Mouse (Mus musculus): ENCODE measurements around the gene Neurl3. TPM values are rescaled to one million over a fixed set of nuclear protein-coding genes. Genes with fewer than 3 reads are reported as not detected.

Neurl3 gene
- polyA plus RNA-seq, 1 experiment from 2014 or later = 1.6 TPM

DNA sequence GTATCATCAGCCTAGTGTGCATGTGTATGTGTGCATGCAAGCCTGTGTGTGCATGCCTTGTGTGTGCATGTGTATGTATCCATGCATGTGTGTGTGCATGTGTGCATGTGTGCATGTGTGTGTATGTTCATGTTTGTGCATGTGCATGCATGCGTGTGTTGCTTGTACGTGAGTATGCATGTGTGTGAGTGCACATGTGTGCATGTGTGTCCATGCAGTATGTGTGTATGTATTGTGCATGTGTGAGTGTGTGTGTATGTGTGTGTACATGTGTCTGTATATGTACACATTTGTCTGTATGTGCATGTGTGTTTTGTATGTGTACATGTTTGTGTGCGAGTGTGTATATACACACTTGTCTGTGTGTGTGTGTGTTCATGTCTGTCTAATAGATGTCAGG is 6.9 kb downstream of the Neurl3 start:
- no peak for ATAC-seq (ENCODE audit: low FRiP score, low read depth)
- no peaks in the 10 kb centered on the region for H3K27me3 ChIP-seq
- over 99% methylated on average over 3 of the region's 3 CpGs for WGBS
- H3K9ac ChIP-seq = no peak overlapping the region
- H3K36me3 ChIP-seq = no peaks in the 10 kb centered on the region
- no peak overlapping the region for H3K27ac ChIP-seq (replicated peaks)
- no peak overlapping the region for H3K4me3 ChIP-seq
- no peaks in the 10 kb centered on the region for H3K4me1 ChIP-seq (replicated peaks)
- H3K9me3 ChIP-seq = no peaks in the 10 kb centered on the region
- no peak overlapping the region for H3K4me2 ChIP-seq

DNA sequence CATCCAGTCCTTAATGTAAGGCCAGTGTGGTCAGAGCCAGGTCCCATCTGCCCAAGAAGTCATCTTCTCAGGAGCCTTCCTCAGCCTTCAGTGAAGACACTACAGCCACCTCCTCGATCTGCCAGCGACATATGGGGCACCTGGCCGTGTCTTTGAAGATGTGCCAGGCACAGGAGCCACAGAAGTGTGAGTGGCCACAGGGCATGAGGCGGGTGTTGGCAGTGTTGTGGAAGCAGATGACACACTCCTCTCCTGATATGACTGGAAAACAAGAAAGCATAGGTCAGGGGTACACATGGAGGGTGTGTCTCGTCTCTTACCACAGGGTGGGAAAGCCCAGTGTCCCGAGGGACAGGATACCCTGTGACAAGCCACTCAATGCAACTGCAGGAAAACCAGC is 8.2 kb downstream of the Neurl3 start:
- ATAC-seq (ENCODE audit: low FRiP score, low read depth) = no peak
- H3K27ac ChIP-seq (replicated peaks) = no peak overlapping the region
- WGBS = 86% methylated on average over 6 of the region's 6 CpGs
- no peaks in the 10 kb centered on the region for H3K27me3 ChIP-seq
- no peak overlapping the region for H3K4me3 ChIP-seq
- H3K4me2 ChIP-seq = no peak overlapping the region
- no peaks in the 10 kb centered on the region for H3K9me3 ChIP-seq
- no peaks in the 10 kb centered on the region for H3K36me3 ChIP-seq
- H3K9ac ChIP-seq = no peak overlapping the region
- no peaks in the 10 kb centered on the region for H3K4me1 ChIP-seq (replicated peaks)

DNA sequence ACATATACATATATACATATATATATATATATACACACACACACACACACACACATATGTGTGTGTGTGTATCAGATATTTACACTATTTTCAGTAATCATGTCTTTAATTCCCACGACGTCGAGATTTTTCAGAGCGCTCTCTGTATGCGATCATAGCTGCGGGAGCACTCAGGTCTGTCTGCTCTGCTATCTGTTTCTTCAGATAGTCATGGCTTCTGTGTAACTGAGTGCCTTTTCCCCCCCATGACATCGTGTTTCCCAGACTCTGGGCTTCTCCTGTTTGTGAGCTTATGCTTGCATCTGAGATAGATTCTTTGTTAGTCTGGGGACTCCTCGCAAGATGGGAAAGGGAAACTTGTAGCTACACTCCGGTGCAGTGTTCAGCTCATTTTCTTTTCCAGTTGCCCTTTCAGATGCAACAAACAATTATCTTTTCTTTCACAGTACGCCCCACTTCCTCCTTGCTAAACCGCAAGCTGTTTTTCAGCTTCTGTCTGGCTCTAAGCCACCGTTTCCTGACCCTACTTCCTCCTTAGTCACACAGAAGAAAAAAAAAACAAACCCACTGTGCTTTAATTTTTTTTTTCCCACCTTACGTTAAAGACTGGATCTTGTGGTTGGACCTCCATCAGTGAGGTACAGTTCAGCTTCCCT is 10.5 kb downstream of the Neurl3 start:
- 74% methylated on average over 13 of the region's 13 CpGs for WGBS
- no peaks in the 10 kb centered on the region for H3K4me1 ChIP-seq (replicated peaks)
- peak overlapping the region; percentile 40 for H3K27ac ChIP-seq (replicated peaks)

DNA sequence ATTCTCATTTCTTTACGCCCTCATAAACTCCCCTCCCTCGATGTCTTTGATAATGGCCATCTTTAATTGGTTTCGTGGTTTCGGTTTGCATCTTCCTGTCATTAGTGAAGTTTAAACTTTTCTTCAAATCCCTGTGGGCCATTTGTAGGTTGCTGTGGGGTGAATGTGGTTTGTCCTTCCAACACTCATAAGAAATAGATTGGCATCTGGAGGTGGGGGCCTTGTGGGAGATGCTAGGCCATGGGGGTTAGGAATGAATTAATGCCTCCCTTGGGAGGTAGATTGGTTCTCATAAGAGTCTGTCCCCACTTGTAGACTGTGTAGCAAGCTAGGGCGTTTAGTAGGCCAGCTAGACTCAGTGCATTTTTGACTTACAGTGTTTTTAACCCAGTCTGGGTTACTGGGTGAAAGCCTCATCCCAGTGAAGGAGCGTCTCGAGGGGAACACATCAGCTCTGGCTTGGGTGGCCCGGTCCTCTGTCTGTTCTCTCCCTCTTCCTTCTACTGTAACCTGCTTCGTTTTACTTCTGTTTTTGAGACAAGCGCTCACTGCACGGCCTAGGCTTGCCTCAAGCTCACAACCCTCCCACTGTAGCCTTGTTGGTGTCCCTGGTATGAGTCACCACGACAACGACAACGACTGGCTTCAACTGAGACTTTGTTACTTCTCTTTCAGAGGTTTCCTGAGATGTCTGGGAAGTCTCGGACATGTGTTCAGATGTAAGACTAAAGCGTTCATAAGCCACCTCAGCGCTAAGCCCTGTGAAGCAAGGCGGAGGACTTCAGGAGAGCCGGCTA is 12.6 kb downstream of the Neurl3 start:
- ATAC-seq (ENCODE audit: low FRiP score, low read depth) = no peak
- Histone ChIP-seq H3K4me3 (no peak overlapping the region), H3K36me3 (no peaks in the 10 kb centered on the region), H3K9me3 (no peaks in the 10 kb centered on the region), H3K4me1 (replicated peaks) (no peaks in the 10 kb centered on the region), H3K4me2 (no peak overlapping the region), H3K27ac (replicated peaks) (no peak overlapping the region), H3K27me3 (no peaks in the 10 kb centered on the region), H3K9ac (no peak overlapping the region)
- WGBS = 85% methylated on average over 19 of the region's 19 CpGs

More for the DNA sequence above, 10.5 kb downstream of the Neurl3 start:
- Histone ChIP-seq H3K9me3 (no peaks in the 10 kb centered on the region), H3K4me2 (no peak overlapping the region), H3K36me3 (no peaks in the 10 kb centered on the region), H3K4me3 (no peak overlapping the region), H3K27me3 (no peaks in the 10 kb centered on the region), H3K9ac (no peak overlapping the region)
- no peak for ATAC-seq (ENCODE audit: low FRiP score, low read depth)

DNA sequence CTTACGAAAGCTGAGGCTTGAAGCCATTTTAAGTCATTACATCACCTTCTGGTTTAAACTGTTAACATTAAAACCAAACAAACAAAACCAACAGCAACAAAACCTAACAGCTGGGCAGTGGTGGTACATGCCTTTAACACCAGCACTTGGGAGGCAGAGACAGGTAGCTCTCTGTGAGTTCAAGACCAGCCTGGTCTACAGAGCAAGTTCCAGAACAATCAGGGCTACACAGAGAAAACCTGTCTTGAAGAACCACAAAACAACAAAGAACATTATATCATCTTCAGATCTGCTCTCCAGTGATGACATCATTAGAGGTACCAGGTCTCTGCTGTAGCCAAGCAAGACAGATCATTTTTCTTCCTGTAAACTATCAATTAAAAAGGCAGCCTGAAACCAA is 14.1 kb downstream of the Neurl3 start:
- Histone ChIP-seq H3K4me2 (no peak overlapping the region), H3K9ac (no peak overlapping the region), H3K27me3 (no peaks in the 10 kb centered on the region), H3K27ac (replicated peaks) (no peak overlapping the region), H3K4me1 (replicated peaks) (peaks cover 4% of the 10 kb centered on the region; the same call in 1 of the 2 replicates), H3K9me3 (no peaks in the 10 kb centered on the region), H3K36me3 (no peaks in the 10 kb centered on the region), H3K4me3 (no peak overlapping the region)
- ATAC-seq (ENCODE audit: low FRiP score, low read depth) = no peak
- 96% methylated on average over 1 of the region's 1 CpGs for WGBS

DNA sequence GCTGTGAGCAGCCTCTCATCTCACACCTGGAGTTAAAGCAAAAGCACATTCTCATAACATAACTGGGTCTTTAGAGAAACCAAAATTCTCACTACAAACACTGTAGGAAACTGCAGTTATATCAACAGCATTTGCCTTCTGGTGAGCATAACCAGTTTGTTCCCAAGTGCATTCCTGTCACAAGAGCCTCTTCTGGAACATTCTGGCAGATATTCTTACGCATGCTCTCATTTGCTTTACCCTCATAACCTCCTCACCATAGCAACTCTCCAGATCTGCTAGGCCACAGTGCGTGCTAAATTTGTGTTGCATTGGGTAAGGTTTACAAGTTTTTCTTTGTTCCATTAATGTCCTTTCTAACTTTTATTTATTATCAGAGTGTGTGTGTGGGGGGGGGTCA is 15.2 kb downstream of the Neurl3 start:
- WGBS = 85% methylated on average over 2 of the region's 2 CpGs
- no peak overlapping the region for H3K9ac ChIP-seq
- H3K27ac ChIP-seq (replicated peaks) = no peak overlapping the region
- H3K9me3 ChIP-seq = no peaks in the 10 kb centered on the region
- no peak overlapping the region for H3K4me3 ChIP-seq
- H3K4me1 ChIP-seq (replicated peaks) = peaks cover 15% of the 10 kb centered on the region
- no peak overlapping the region for H3K4me2 ChIP-seq
- H3K27me3 ChIP-seq = peaks cover 3% of the 10 kb centered on the region; the same call in 1 of the 2 replicates
- H3K36me3 ChIP-seq = no peaks in the 10 kb centered on the region
- ATAC-seq (ENCODE audit: low FRiP score, low read depth) = no peak

DNA sequence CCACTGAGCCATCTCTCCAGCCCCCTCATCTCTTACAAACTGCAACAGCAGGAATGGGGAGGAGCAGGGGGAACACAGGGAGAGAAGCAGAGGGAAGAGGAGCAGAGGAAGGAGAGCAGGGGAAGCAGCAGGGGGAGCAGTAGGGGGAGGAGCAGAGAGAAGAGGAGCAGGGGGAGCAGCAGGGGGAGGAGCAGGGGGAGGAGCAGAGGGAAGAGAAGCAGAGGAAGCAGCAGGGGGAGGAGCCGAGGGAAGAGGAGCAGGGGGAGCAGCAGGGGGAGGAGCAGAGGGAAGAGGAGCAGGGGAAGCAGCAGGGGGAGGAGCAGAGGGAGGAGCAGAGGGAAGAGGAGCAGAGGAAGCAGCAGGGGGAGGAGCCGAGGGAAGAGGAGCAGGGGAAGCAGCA is 15.8 kb downstream of the Neurl3 start:
- Histone ChIP-seq H3K4me3 (no peak overlapping the region), H3K9me3 (no peaks in the 10 kb centered on the region), H3K27ac (replicated peaks) (no peak overlapping the region), H3K9ac (no peak overlapping the region), H3K36me3 (no peaks in the 10 kb centered on the region), H3K27me3 (peaks cover 5% of the 10 kb centered on the region; the same call in 1 of the 2 replicates), H3K4me1 (replicated peaks) (peaks cover 15% of the 10 kb centered on the region), H3K4me2 (no peak overlapping the region)
- 71% methylated on average over 2 of the region's 2 CpGs for WGBS
- ATAC-seq (ENCODE audit: low FRiP score, low read depth) = no peak

DNA sequence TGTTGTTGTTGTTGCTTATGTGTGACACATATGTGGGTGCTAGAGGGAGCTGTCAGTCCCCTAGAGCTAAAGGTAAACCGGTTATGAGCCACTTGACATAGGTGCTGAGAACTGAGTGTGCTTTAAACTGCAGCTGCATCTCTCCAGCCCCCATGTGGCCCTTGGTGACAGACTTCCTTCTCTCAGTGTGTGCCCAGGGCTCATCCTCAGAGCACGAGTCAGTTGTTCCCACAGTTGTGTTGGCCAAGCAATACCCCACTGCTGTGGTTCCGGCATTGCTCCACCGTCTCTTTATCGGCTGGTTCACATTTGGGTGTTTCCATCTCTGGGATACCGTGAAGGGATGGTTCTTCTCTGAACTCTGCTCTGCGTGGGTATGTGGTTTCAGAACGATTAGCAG is 17.2 kb downstream of the Neurl3 start:
- ATAC-seq (ENCODE audit: low FRiP score, low read depth) = no peak
- WGBS = 94% methylated on average over 8 of the region's 8 CpGs
- Histone ChIP-seq H3K9me3 (no peaks in the 10 kb centered on the region), H3K4me2 (no peak overlapping the region), H3K4me1 (replicated peaks) (peaks cover 15% of the 10 kb centered on the region), H3K9ac (no peak overlapping the region), H3K27ac (replicated peaks) (no peak overlapping the region), H3K27me3 (peaks cover 5% of the 10 kb centered on the region; the same call in 1 of the 2 replicates), H3K4me3 (no peak overlapping the region), H3K36me3 (no peaks in the 10 kb centered on the region)

DNA sequence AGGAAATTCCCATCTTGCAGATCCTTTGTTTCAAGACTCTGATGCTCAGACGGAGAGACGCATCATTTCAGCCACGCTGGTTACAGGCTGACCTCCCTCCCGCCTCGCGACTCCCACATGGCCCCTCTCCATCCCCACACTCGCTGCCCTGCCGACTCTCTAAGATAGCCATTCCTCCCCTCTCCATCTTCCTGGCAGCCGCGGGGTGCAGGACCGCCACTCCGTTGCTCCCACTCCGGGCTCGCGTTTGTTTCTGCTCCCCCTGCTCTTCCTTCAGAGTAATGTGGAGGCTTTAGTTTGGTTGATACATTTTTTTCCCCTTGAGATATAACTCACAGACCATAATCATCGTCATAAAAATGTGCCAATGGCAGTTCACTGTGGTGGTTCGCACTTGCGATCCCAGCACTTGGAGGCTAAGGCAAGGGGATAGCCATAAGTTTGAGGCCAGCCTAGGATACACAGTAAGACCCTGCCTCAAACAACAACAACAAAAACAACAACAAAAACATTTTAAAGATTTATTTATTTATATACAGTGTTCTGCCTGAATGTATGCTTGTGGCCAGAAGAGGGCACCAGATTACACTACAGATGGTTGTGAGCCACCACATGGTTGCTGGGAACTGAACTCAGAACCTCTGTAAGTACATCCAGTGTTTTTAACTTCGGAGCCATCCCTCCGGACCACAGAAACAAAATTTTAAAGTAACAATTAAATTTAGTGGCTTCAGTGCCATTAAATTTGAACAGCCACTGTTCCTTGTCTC is 18.4 kb downstream of the Neurl3 start:
- no peak overlapping the region for H3K4me3 ChIP-seq
- peak overlapping the region; percentile 36 for H3K4me2 ChIP-seq
- H3K36me3 ChIP-seq = no peaks in the 10 kb centered on the region
- no peak overlapping the region for H3K9ac ChIP-seq
- H3K9me3 ChIP-seq = no peaks in the 10 kb centered on the region
- WGBS = 22% methylated on average over 20 of the region's 20 CpGs
- no peak overlapping the region for H3K27ac ChIP-seq (replicated peaks)
- peaks cover 15% of the 10 kb centered on the region for H3K4me1 ChIP-seq (replicated peaks)
- peaks cover 5% of the 10 kb centered on the region; the same call in 1 of the 2 replicates for H3K27me3 ChIP-seq
- ATAC-seq (ENCODE audit: low FRiP score, low read depth) = no peak

DNA sequence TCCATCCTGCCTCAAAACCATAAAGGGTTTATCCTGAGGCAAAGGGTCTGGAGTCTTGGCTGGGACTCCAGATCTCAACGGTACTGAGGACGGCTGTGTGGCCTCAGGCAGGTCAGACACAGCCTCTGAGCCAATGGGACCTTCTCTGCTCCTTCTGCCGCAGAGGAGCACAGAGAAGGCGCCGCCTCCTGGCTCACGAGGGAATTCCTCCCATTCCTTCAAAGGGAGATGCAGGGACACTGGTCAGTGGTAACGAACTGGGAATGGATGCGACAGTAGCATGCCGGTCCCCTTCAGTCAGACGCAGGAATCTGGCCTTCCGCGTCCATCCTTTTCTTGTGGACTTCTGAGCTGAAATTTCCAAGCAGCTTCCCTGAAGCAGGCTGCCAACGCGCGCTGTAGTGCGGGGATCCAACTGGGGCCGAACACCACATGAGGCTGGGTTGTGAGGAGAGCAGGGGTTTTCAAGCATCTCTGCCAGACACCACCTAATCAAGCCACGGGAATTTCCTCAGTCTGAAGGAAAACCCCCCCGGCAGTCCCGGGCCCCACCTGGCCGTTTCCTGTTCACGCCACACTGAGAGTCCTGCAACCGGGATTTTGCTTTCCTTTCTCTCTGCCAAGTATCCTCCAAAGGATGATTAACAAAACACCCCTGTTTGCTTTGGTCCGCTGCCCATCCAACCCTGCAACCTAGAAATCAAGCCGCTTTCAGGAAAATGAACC is 19.7 kb downstream of the Neurl3 start:
- Histone ChIP-seq H3K9ac (peak overlapping the region; percentile 25; the same call in 1 of the 2 replicates), H3K36me3 (no peaks in the 10 kb centered on the region), H3K27ac (replicated peaks) (no peak overlapping the region), H3K9me3 (no peaks in the 10 kb centered on the region), H3K4me2 (peak overlapping the region; percentile 50), H3K27me3 (peaks cover 5% of the 10 kb centered on the region; the same call in 1 of the 2 replicates), H3K4me1 (replicated peaks) (peaks cover 15% of the 10 kb centered on the region), H3K4me3 (peak overlapping the region; percentile 21)
- 8% methylated on average over 25 of the region's 25 CpGs for WGBS
- peak; percentile 51; the same call in 1 of the 2 replicates for ATAC-seq (ENCODE audit: low FRiP score, low read depth)

DNA sequence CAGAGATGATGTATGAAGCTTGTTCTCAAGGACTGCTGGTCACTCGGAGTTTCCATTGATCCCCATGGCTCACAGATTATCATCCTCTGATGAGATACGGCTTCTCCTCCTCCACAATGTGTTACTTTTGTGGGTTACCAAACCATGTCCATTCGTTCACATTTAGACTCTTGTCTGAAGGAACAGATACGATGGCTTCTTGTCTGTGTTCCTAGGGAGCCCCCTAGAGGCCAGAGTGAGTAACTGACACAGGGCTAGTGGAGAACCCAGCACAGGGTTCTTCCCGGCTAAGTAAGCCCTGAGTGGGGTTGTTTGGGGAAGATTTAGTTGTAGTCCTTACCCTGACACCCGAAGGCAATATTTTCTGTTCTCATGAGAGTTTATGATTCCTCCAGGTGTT is 21.7 kb downstream of the Neurl3 start:
- H3K4me2 ChIP-seq = no peak overlapping the region
- ATAC-seq (ENCODE audit: low FRiP score, low read depth) = peak; percentile 43; the same call in 1 of the 2 replicates
- H3K4me1 ChIP-seq (replicated peaks) = peaks cover 15% of the 10 kb centered on the region
- no peak overlapping the region for H3K4me3 ChIP-seq
- no peaks in the 10 kb centered on the region for H3K9me3 ChIP-seq
- H3K9ac ChIP-seq = no peak overlapping the region
- H3K36me3 ChIP-seq = no peaks in the 10 kb centered on the region
- no peak overlapping the region for H3K27ac ChIP-seq (replicated peaks)
- 6% methylated on average over 6 of the region's 6 CpGs for WGBS
- H3K27me3 ChIP-seq = peaks cover 5% of the 10 kb centered on the region; the same call in 1 of the 2 replicates

All from hindbrain, embryonic 15.5 days (tissue).